Mouse (Mus musculus): ENCODE results near the gene Timp3.
A peak's percentile ranks its signal among the peaks of the same experiment; 100 is the strongest.

The Timp3 gene

GRCm38 (mm10) chr10:86297307-86297706 is 2.9 kb upstream of the Timp3 start:
- DNase-seq (ENCODE audit: low spot score) = no peak

- no peak for DNase-seq (ENCODE audit: low spot score)
Measured at GRCm38 (mm10) chr10:86298326-86298725, 1.8 kb upstream of the Timp3 start.

- DNase-seq (ENCODE audit: low spot score) = no peak
Measured at GRCm38 (mm10) chr10:86299795-86300194, 377 bp upstream of the Timp3 start.

- no peak for DNase-seq (ENCODE audit: low spot score)
Measured at GRCm38 (mm10) chr10:86301117-86301490, 932 bp downstream of the Timp3 start.

- DNase-seq (ENCODE audit: low spot score) = no peak
Measured at GRCm38 (mm10) chr10:86301593-86302317, 1.6 kb downstream of the Timp3 start.

GRCm38 (mm10) chr10:86302318-86302648 is 2.1 kb downstream of the Timp3 start:
- DNase-seq (ENCODE audit: low spot score) = no peak

GRCm38 (mm10) chr10:86302761-86303494 is 2.8 kb downstream of the Timp3 start:
- peak; percentile 89 for DNase-seq (ENCODE audit: low spot score)

GRCm38 (mm10) chr10:86303495-86303876 is 3.3 kb downstream of the Timp3 start:
- no peak for DNase-seq (ENCODE audit: low spot score)

- no peak for DNase-seq (ENCODE audit: low spot score)
Measured at GRCm38 (mm10) chr10:86304583-86304982, 4.4 kb downstream of the Timp3 start.

GRCm38 (mm10) chr10:86307235-86307634 is 7.1 kb downstream of the Timp3 start:
- no peak for DNase-seq (ENCODE audit: low spot score)

- DNase-seq (ENCODE audit: low spot score) = peak; percentile 87
Measured at GRCm38 (mm10) chr10:86310527-86310926, 10.4 kb downstream of the Timp3 start.

GRCm38 (mm10) chr10:86312976-86313375 is 12.8 kb downstream of the Timp3 start:
- DNase-seq (ENCODE audit: low spot score) = no peak

- DNase-seq (ENCODE audit: low spot score) = no peak
Measured at GRCm38 (mm10) chr10:86313448-86313847, 13.3 kb downstream of the Timp3 start.

GRCm38 (mm10) chr10:86315513-86315912 is 15.3 kb downstream of the Timp3 start:
- no peak for DNase-seq (ENCODE audit: low spot score)

GRCm38 (mm10) chr10:86317633-86318032 is 17.5 kb downstream of the Timp3 start:
- DNase-seq (ENCODE audit: low spot score) = no peak

GRCm38 (mm10) chr10:86318552-86319140 is 18.5 kb downstream of the Timp3 start:
- no peak for DNase-seq (ENCODE audit: low spot score)

- no peak for DNase-seq (ENCODE audit: low spot score)
Measured at GRCm38 (mm10) chr10:86319526-86319925, 19.4 kb downstream of the Timp3 start.

- no peak for DNase-seq (ENCODE audit: low spot score)
Measured at GRCm38 (mm10) chr10:86320204-86320603, 20.0 kb downstream of the Timp3 start.

GRCm38 (mm10) chr10:86321194-86321593 is 21.0 kb downstream of the Timp3 start:
- DNase-seq (ENCODE audit: low spot score) = no peak

GRCm38 (mm10) chr10:86322006-86322405 is 21.8 kb downstream of the Timp3 start:
- DNase-seq (ENCODE audit: low spot score) = no peak

GRCm38 (mm10) chr10:86323275-86323994 is 23.3 kb downstream of the Timp3 start:
- no peak for DNase-seq (ENCODE audit: low spot score)

GRCm38 (mm10) chr10:86325272-86325671 is 25.1 kb downstream of the Timp3 start:
- DNase-seq (ENCODE audit: low spot score) = no peak

GRCm38 (mm10) chr10:86328143-86328542 is 28.0 kb downstream of the Timp3 start:
- DNase-seq (ENCODE audit: low spot score) = no peak
